Mouse (Mus musculus) regulatory T cell (primary cell): ENCODE measurements at regions not wholly inside any gene's neighbourhood (a gene's known extent, or its start where the extent isn't known, plus 50 kb on each side); places are given as distances from the start of the nearest gene placed in this dataset.

Source experiments
- in situ Hi-C: fragments of 300-600 bp; cut with MboI, MseI; formaldehyde crosslinking; loops from one replicate; pipeline ENCODE4 v1.15.1; 2025; ENCODE audit warnings: high pct_unique_total_duplicates

DNA sequence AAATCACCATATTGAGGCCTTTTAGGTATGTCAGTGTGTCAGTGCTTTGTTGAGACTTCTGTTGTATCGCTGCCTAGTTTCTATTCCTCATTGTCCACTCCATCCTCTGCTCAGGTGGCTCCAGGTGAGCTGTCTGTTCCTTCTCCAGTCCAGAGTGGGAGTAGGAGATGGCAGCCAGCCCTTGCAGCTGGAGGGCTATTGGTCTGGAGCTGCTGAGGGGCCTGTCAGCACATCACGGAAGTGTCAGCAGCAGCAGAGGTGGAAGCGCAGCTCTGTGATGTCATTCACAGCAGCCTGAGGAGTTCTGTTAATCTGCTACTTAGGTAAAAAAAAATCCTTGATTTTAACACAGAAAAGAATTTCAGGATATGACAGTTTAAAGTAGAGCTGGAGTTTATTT lies 126.0 kb upstream of the Adra1b start:
- in situ Hi-C loops, result no loop called here

DNA sequence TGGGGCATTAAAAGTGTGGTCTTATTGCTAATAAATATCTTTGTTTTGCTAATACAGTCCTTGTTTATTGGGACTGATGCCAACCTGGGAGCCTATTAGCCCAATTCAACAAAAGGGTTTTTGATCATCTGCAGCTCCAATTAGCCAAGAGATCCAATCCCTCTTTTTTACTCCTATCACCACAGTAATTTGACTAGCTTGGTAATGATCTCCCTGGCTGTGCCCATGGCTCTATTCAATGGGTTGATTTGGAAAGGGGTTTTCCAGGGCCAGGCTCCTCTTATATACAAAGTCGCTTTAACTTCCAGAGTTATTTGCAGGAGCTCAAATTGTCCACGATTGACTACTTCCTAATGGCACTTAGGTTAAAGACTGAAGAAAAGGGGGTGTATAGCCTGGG lies 145.1 kb upstream of the Adra1b start:
- in situ Hi-C loops, result no loop called here

DNA sequence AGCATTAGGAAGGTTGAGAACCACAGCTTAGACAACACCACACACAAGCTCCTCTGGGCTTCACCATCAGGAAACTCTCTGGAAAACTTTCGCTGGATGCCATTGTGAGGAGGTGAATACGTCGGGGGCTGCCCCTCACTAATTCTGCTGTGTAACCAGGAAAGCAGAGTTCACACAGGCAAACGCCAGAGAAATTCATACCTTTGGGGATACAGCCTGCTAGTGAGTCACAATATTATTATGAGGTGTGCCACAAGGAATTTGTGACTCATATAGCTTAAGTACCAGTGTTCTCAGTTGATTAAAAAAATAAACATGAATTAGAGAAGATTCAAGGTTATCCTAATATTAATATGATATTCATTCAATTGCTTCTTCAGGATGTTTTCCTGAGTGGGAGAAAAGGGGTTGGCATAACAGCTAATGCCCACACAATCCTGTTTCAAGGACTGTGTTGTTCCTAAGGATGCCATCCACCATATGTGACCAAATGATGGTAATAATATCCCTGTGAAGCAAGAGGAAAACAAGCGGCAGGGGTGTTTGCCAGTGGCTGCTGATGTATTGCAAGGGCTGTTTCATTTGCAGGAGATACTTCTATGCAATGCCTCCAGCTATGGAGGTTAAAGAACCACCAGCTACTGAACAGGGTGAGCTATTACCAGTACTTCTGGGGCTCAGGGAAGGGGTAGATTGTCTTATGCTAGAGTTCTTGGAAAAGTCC lies 148.4 kb upstream of the Adra1b start:
- in situ Hi-C loops, result no loop called here

DNA sequence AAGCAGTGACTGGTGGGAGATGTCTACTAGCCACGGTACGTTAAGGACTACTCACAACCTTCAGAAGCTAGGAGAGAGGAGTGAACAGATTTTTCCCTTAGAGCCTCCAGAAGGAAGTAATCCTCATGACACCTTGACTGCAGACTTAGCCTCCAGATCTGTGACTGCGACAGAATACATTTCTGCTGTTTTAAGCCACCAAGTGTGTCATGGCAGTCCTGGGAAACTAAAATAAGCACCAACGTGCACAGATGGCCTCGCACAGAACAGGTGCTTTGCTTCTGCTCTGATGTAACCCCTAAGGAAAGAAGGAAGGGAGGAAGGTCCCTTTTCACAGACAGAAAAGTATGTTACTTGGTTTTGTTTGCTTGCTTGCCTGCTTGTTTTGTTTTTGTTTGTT lies 151.5 kb upstream of the Adra1b start:
- in situ Hi-C loops, result no loop called here

DNA sequence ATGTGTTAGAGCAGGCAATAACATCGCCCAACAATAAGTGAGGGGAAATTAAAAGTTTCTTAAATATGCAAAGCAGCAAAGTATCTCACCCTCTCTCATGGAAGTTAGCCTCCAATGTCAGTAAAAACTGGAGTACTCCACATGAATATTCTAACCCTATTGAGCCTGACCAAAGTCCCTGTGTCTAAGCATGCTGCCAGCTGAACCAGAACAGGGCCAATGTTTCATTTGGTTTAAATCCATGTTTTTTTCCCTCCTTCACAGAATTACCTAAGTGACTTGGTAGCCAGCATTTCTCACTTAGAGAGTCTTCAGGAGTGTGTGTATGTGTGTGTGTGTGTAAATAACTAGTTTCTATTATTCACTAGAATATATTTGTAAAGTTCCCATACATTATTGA lies 161.4 kb upstream of the Adra1b start:
- in situ Hi-C loops, result no loop called here

DNA sequence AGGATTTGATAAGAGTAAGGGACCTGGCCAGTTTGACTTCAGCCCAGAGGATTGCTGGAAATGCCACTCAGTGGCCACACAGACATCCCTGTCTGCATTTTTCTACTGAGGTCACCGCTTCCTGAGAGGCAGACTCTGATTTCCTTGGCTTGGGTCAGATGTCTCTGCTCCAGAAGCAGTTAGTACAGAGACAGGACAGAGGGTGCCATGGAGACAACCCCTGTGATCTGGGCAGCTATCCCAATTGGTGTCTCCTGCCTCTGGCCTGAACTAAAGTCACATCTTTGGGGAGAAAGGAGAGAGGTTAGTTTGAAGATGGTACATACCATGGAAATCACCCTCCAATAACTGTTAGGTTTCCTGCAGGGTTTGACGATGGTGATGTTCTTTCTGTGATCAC lies 165.2 kb upstream of the Adra1b start:
- in situ Hi-C loops, result no loop called here

DNA sequence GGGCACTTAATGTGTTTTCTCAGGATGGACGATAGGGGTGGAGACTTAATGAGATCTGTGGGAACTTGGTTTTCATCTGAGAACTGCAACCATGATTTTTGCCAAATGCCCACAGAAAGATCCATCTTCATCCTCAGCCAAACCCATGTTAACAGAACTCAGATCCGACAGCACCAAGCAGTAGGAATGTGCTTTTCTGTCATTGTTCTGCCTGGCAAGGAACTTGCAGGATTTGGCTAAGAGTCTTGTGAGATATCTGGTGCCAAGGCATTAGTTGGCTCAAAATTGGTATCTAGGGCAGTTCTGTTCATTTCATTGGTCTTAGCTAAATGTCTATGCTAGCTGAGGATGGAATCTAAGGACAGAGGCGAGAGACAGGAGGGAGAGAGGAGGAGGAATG lies 182.7 kb upstream of the Adra1b start:
- in situ Hi-C loops, result no loop called here

DNA sequence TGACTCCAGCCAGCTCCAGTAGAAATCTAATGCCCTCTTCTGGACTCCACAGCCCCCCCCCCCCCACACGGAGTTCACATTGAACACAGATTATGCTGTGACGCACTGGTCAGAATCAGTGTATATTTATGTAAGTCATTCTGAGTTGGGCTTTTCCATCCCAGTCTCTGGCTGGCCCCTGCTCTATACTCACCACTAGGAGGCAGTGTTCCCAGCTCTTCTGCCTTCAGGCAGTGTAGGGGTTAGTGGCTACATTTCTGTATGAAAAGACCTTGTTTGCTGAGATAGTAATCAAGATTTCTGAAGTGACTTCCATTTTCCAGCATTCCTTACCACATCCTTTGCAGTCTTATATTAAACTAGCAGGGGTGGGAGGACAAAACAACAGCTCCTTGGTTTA lies 185.9 kb upstream of the Adra1b start:
- in situ Hi-C loops, result no loop called here

DNA sequence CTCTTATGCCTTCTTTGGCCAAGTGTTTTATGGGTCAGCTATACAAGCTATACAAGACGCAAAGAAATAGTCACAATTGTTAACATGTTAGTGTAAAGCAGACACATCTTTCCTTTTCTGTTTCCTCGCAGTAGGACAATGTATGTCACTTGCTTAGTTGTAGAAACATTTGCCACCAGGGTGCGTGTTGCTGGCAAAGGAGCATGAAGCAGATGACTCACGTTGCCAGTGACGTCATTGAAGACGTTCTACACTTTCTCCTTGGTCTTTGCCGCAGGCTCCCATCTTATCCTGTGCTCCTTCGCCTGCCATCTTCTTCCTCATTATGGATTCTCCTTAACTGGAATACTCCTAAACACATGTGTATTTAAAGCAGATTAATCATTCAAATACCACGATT lies 188.5 kb upstream of the Adra1b start:
- in situ Hi-C loops, result no loop called here

DNA sequence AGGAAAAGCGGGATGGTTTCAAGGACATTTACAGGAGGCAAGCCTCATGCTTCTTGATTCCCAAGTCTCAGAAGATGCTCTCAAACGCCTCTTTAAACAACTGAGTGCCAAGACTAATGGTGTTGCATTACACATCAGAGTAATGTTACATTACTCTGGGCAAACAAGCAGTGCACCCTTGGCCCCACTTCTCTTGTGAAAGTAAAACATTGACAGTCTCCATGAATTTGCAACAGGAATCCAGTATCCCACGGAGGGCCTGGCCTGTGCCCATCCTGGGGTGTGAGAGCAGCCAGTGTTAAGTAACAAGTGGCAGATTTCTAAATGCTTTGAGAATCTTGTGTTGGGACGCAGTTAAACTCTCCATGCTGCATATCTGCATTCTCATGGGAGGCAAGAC lies 194.3 kb upstream of the Adra1b start:
- in situ Hi-C loops, result no loop called here

DNA sequence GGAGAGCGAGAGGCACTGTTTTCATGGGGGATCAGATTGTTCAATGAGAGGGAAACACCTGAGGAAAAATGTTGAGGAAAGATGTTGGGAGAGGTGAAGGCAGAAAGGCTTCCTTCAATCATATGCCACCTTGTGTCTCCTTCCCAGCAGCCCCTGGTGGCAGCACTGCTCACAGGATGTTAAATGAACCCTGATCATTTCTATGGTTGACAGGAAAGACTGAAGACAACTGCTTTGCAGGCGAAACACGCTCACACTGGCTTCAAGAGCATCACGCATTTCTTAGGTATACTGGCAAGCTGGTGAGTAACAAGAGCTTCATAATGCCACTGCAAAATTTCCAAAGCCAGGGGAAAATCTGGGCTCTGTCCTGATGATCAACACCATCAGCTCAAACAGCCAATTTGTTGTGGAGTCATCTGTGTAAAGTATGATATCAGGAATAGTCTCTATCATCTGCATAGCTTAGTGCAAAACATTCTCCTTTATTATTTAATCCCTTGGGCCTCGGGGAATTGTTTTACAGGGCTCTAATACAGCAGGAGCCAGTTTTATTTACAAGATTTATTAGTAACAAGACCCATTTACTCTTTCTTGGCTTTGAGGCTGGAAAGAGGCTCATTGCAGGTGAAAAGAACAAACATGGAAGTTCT lies 202.3 kb upstream of the Adra1b start:
- in situ Hi-C loops, result loop anchor here (5.0 kb wide), 1 partner anchor 224 kb away; no protein-coding TSS in a partner anchor

DNA sequence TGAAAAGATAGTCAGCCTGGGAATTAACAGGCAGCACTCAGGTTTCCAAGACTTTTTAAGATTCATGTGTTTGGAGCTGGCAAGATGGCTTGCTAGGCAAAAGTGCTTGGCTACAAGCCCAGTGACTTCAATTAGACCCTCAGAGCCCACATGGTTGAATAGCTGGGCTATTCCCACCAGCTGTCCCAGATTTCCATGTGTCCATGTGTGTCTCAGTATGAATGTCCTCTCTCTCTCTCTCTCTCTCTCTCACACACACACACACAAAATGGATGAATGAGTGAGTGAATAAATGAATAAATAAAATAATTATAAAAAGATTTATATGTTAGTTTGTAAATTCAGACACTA lies 202.8 kb upstream of the Adra1b start:
- in situ Hi-C loops, result loop anchor here (5.0 kb wide), 1 partner anchor 223 kb away; no protein-coding TSS in a partner anchor

DNA sequence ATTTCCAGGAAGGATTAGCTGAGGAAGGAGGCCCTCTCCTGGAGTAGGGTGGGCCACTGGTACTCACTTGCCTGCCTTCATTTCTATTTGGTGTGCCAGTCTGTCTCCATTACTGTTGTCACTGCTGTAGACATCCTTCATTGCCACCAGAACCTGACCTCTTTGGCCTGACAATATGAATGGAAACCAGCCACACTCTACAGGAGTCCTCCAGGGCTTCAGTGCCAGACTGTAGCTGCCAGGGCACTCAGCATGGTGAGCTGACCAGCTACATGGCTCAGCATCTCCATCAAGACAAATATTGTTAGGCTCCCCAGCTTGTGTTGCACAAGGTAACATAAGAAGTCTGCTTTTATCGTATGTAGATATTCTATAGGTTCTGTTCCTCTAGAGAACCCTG lies 205.2 kb upstream of the Adra1b start:
- in situ Hi-C loops, result no loop called here

DNA sequence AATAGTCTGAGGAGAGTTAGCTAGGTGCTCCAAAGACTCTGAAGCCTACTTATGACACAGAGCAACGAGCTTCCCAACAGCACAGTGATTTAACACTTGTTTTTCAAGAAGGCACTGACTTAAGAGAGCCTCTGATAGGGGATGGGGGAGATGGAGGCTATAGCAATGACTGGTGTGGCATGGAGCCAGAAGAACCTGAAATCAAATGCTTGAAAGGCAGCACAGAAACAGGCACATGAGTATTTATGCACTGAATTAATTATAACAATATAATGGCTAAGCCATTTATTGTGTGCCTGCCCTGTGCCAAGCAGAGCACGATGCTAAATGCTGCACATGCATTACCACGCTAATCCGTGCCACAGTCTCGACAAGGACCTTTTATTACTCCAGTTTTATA lies 210.5 kb upstream of the Adra1b start:
- in situ Hi-C loops, result no loop called here

DNA sequence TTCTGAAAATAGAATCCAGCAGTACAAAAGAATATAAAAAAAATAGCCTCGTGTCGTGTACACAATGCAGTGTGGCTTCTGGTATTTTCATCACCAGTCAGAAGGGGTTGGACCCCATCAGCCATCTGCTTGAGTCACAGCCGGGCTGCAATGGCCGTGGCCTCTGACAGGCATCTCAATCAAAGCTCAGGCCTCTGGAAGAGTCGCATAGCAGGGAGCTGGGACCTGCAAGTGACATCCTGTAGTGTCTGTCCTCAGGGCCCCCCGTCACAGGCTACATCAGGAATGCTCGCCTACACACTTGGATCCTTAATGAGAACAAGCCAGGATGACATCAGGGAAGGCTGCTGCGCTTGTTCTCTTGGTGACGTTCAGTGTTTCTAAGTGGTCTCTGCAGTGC lies 226.1 kb upstream of the Adra1b start:
- in situ Hi-C loops, result no loop called here

DNA sequence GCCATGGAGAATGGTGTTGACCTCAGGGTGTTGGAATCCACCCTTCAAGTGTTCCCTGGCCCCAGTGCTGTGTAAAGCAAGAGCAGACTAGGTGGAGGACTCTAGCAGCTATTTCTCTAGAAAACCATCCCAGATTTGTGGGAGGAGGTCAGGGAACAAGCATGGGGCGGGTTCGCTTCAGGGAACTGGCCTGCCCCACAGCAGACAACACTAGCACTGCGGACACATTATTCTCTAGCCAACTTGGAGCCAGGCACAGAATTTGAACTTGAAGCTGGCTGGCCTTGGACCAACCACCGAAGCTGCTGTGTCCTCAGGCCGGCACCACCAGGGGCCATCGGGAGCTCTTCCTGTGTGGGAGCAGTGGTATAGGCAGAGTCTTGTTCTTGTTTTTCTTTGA lies 227.5 kb upstream of the Adra1b start:
- in situ Hi-C loops, result no loop called here

DNA sequence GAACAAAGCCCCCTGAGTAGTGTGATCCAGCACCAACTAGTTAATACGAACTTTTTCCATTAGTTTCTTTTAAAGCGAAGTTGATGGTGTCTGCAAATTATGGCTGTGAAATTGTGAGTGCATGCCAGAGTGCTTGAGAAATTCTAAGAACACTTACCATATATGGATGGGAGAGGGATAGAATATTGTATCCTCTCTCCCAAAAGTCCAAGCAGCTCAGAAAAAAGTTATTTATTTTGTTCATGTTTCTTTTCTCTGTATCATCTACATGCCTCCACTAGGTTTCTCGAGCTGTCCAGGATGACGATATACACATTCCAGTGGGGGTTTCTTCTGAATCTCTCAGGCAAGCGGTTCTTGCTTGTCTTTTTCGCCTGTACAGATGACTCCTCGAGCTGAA lies 232.2 kb upstream of the Adra1b start:
- in situ Hi-C loops, result no loop called here

DNA sequence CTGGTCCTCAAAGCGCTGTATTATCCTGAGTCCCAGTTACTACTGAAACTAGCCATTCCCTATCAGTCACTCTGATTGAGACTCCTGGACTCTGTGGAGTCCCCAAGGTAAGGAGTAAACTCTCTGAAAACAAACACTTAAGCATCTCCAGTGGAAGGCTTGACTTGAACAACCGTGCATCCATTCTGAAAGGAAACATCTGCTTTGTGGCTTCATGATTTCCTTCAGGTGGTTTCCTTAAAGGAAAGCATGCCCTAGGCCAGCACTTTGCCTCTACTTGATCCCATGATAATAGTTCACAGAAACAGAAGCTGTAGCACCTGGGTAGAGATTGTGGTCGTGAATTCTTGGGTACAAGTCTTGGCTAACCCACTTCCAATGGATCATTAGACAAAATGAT lies 235.0 kb upstream of the Adra1b start:
- in situ Hi-C loops, result no loop called here

DNA sequence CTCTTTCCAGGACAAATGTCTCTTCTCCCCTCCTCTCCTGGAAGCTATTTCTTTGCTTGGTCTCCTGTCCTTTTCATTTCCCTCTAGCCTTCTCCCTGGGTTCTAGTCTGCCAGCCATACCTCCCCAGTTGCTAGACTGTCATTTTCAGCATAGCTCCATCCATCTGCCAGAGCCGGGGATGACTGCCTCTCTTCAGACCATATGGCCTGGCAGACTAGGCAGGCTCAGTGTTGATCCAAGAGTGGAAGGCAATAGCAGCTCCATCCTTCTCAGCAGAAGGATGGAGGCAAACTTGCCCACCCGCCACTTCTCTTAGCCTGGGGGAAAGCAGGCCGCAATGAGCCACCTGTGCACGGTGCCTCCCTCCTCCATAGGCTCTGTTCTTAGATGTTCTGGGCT lies 242.0 kb upstream of the Adra1b start:
- in situ Hi-C loops, result no loop called here

DNA sequence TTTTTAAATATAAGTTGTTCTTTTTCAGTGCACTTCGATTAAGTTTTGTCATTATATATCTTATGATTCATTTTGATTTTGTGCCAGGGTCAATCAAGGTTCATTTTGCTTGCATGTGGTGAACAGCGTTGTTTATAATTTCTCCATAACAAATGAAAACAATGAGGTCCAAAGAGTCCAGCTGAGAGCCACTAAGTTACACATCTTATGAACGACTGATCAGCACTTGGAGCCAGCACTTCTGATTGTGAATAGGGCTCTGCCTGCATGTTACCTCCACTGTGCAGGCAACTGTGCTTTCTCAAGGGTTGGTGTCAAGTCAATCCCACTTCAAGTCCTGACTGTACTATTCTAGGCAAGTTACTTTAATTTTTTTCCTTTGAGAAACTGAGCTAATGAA lies 243.5 kb upstream of the Adra1b start:
- in situ Hi-C loops, result no loop called here

DNA sequence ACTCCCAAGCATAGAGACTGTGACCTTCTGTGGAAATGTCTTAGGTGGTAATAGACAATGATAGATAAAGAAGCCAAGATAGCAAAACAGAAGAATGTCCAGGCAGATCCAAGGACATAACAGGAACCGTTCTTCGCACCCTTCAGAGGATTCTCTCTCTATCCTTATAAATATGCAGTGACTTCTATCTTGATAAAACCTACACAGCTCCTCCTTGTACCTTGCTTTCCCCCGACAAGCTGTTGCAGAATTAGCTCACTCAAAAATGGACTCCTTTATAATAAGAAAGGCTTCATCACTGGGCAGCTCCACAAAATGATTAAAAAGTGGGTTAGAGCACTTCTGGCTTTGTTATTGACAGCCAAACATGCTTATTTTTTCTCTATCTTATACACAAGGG lies 245.4 kb upstream of the Adra1b start:
- in situ Hi-C loops, result no loop called here

DNA sequence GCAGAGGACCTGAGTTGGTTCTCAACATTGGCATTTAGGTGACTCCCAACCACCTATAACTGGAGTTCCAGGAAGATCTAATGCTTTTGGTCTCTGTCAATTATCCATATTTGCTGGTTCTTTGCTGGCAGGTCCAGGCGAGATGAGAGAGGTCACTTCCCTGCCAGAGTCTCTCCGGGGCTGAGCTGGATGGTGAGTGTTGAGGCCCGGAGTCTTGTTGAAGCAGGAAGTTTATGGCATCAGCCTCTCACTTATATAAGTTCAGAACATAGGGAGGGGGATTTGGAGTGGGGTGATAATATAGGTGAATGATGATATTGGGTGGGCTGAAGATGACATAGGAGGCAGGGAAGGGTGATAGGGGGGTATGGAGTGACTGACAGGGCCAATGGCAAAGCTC lies 246.3 kb upstream of the Il12b start:
- in situ Hi-C loops, result no loop called here

DNA sequence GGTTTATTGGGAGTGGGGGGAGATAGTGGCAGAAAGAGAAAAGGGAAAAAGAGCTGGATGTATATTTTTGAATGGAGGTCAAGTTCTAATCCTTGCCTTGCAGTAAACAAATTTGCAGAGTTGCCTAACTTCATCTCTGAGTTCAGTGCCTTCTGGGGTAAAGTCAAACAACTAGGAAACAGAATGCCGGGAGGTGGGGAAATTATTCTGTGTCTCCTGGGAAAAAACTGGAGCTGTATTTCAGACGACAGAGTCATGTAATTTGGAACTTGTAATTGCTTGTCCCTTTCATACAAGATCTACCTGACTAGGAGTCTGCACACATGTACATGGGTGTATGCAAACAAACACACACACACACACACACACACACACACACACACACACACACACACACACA lies 244.3 kb upstream of the Il12b start:
- in situ Hi-C loops, result no loop called here

DNA sequence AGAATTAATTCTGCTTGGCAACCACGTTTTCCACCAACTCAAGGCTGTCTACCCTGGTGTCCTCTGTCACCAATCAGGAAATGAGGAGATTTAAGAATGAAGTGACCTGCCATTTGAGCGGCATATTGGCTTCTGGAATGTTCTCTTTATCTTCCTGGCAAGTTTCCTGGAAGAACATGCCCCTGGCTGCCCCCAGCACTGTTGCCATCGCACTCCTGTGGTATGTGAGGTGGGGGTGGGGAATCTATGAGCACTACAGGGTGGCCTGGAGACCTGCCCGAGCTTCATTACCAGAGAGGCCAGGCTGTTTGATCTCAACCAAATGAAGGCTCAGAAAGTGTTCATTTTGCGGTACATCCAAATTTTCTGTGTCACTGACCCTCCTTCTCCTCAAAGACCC lies 243.8 kb upstream of the Il12b start:
- in situ Hi-C loops, result no loop called here
